Mouse (Mus musculus): ENCODE measurements around the gene Pik3r2. TPM values are rescaled to one million over a fixed set of nuclear protein-coding genes. Genes with fewer than 3 reads are reported as not detected.
"Not testable (repeated sequence)": the region's sequence is repeated elsewhere in the genome, so short reads cannot be mapped to it uniquely, and the experiment has no call there.

Gene Pik3r2
- 150 and 161 TPM in 2 replicates for polyA plus RNA-seq (2012; rRNA removed)

GRCm38 (mm10) chr8:70776496-70777444, at the start of gene Pik3r2:
Gene Pik3r2 (minus strand): TSS chr8:70776713.
- peak; percentile 99 for DNase-seq (ENCODE audit: low read depth)
- TF ChIP-seq CTCF (IDR thresholded peaks at IDR 0.05; ENCODE audit: borderline replicate concordance, extremely low read depth, insufficient read depth, insufficient read length) = peak; percentile 7; the same call in 1 of the 2 replicates
- peak; percentile 96 for TF ChIP-seq POLR2A (IDR thresholded peaks at IDR 0.05; ENCODE audit: borderline replicate concordance, extremely low read depth, insufficient read depth, insufficient read length, poor library complexity, severe bottlenecking)

GRCm38 (mm10) chr8:70825816-70826215, 49.3 kb upstream of the Pik3r2 start:
- TF ChIP-seq CTCF (IDR thresholded peaks at IDR 0.05; ENCODE audit: borderline replicate concordance, extremely low read depth, insufficient read depth, insufficient read length) (no peak), POLR2A (IDR thresholded peaks at IDR 0.05; ENCODE audit: borderline replicate concordance, extremely low read depth, insufficient read depth, insufficient read length, poor library complexity, severe bottlenecking) (no peak)
- DNase-seq (ENCODE audit: low read depth) = no peak

GRCm38 (mm10) chr8:70823802-70824201, 47.3 kb upstream of the Pik3r2 start:
- TF ChIP-seq POLR2A (IDR thresholded peaks at IDR 0.05; ENCODE audit: borderline replicate concordance, extremely low read depth, insufficient read depth, insufficient read length, poor library complexity, severe bottlenecking) = no peak
- TF ChIP-seq CTCF (IDR thresholded peaks at IDR 0.05; ENCODE audit: borderline replicate concordance, extremely low read depth, insufficient read depth, insufficient read length) = no peak
- DNase-seq (ENCODE audit: low read depth) = no peak

- not testable (repeated sequence) for DNase-seq (ENCODE audit: low read depth)
Observed at GRCm38 (mm10) chr8:70822594-70822993, 46.1 kb upstream of the Pik3r2 start.

- no peak for TF ChIP-seq CTCF (IDR thresholded peaks at IDR 0.05; ENCODE audit: borderline replicate concordance, extremely low read depth, insufficient read depth, insufficient read length)
- no peak for TF ChIP-seq POLR2A (IDR thresholded peaks at IDR 0.05; ENCODE audit: borderline replicate concordance, extremely low read depth, insufficient read depth, insufficient read length, poor library complexity, severe bottlenecking)
- no peak for DNase-seq (ENCODE audit: low read depth)
Observed at GRCm38 (mm10) chr8:70821992-70822391, 45.5 kb upstream of the Pik3r2 start.

- TF ChIP-seq POLR2A (IDR thresholded peaks at IDR 0.05; ENCODE audit: borderline replicate concordance, extremely low read depth, insufficient read depth, insufficient read length, poor library complexity, severe bottlenecking) (no peak), CTCF (IDR thresholded peaks at IDR 0.05; ENCODE audit: borderline replicate concordance, extremely low read depth, insufficient read depth, insufficient read length) (peak; percentile 98)
- peak; percentile 70 for DNase-seq (ENCODE audit: low read depth)
Observed at GRCm38 (mm10) chr8:70821399-70821962, 45.0 kb upstream of the Pik3r2 start.

GRCm38 (mm10) chr8:70820101-70820935, 43.8 kb upstream of the Pik3r2 start:
- no peak for TF ChIP-seq POLR2A (IDR thresholded peaks at IDR 0.05; ENCODE audit: borderline replicate concordance, extremely low read depth, insufficient read depth, insufficient read length, poor library complexity, severe bottlenecking)
- TF ChIP-seq CTCF (IDR thresholded peaks at IDR 0.05; ENCODE audit: borderline replicate concordance, extremely low read depth, insufficient read depth, insufficient read length) = no peak
- DNase-seq (ENCODE audit: low read depth) = peak; percentile 74

- DNase-seq (ENCODE audit: low read depth) = no peak
- TF ChIP-seq POLR2A (IDR thresholded peaks at IDR 0.05; ENCODE audit: borderline replicate concordance, extremely low read depth, insufficient read depth, insufficient read length, poor library complexity, severe bottlenecking) = no peak
- TF ChIP-seq CTCF (IDR thresholded peaks at IDR 0.05; ENCODE audit: borderline replicate concordance, extremely low read depth, insufficient read depth, insufficient read length) = no peak
Observed at GRCm38 (mm10) chr8:70816679-70817078, 40.2 kb upstream of the Pik3r2 start.

GRCm38 (mm10) chr8:70812885-70813284, 36.4 kb upstream of the Pik3r2 start:
- no peak for DNase-seq (ENCODE audit: low read depth)
- TF ChIP-seq POLR2A (IDR thresholded peaks at IDR 0.05; ENCODE audit: borderline replicate concordance, extremely low read depth, insufficient read depth, insufficient read length, poor library complexity, severe bottlenecking) (no peak), CTCF (IDR thresholded peaks at IDR 0.05; ENCODE audit: borderline replicate concordance, extremely low read depth, insufficient read depth, insufficient read length) (no peak)

GRCm38 (mm10) chr8:70812055-70812454, 35.5 kb upstream of the Pik3r2 start:
- no peak for DNase-seq (ENCODE audit: low read depth)
- TF ChIP-seq CTCF (IDR thresholded peaks at IDR 0.05; ENCODE audit: borderline replicate concordance, extremely low read depth, insufficient read depth, insufficient read length) = no peak
- TF ChIP-seq POLR2A (IDR thresholded peaks at IDR 0.05; ENCODE audit: borderline replicate concordance, extremely low read depth, insufficient read depth, insufficient read length, poor library complexity, severe bottlenecking) = no peak
